Mouse (Mus musculus): Measurements from ENCODE around the gene Mt1. TPM values are rescaled to one million over a fixed set of nuclear protein-coding genes. Genes with fewer than 3 reads are reported as not detected.
A peak's percentile ranks its signal among the peaks of the same experiment; 100 is the strongest.
"Not testable (repeated sequence)": the region's sequence is repeated elsewhere in the genome, so short reads cannot be mapped to it uniquely, and the experiment has no call there.

The Mt1 gene
- polyA plus RNA-seq (2014; fragmentation: Nextera tagmentation; extraction: Ambion mirVana): 57.4 and 71.3 TPM in 2 replicates

DNA sequence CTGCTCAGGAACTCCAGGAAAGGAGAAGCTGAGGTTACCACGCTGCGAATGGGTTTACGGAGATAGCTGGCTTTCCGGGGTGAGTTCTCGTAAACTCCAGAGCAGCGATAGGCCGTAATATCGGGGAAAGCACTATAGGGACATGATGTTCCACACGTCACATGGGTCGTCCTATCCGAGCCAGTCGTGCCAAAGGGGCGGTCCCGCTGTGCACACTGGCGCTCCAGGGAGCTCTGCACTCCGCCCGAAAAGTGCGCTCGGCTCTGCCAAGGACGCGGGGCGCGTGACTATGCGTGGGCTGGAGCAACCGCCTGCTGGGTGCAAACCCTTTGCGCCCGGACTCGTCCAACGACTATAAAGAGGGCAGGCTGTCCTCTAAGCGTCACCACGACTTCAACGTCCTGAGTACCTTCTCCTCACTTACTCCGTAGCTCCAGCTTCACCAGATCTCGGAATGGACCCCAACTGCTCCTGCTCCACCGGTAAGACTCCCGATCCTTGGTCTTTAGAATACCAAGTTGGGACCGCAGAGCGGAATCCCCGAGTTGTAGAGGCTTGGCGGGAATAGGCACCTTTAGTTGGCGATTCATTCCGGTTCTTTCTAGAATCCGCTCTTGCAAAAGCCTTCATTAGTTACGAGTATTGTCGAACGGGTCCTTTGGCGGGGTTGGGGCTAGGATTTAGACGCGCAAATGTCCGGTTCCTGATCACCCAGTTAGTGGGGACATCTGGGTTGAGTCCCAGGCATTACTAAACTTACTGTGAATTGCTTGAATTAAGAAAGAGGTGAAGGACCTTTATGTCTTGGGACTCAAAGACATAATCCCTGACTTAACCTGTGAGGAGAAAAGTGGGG, at the start of gene Mt1:
Gene Mt1, plus strand, starts transcription at position 226 of the 856 bp plus-strand sequence.
- under 1% methylated on average over 50 of the region's 50 CpGs for WGBS
- peak within 1 kb of the TSS; percentile 30; the same call in 1 of the 2 replicates for H3K27ac ChIP-seq (ENCODE audit: low read depth)
- peak within 1 kb of the TSS; percentile 54 for H3K9ac ChIP-seq
- ATAC-seq (ENCODE audit: insufficient read depth) (peak; percentile 92), DNase-seq (peak; percentile 90)
- TF ChIP-seq CTCF (IDR thresholded peaks at IDR 0.05; ENCODE audit: low read depth): no peak
- H3K27me3 ChIP-seq (ENCODE audit: insufficient read depth, low read length): peaks cover 83% of the 10 kb centered on the region
- no peaks in the 10 kb centered on the region for H3K9me3 ChIP-seq (ENCODE audit: low read depth, low read length)
- H3K4me2 ChIP-seq: peak within 1 kb of the TSS; percentile 82
- no peaks in the 10 kb centered on the region for H3K36me3 ChIP-seq (ENCODE audit: insufficient read depth)
- H3K4me1 ChIP-seq (ENCODE audit: insufficient read depth): no peaks in the 10 kb centered on the region
- peak within 1 kb of the TSS; percentile 47 for H3K4me3 ChIP-seq (ENCODE audit: low read depth, low read length)

DNA sequence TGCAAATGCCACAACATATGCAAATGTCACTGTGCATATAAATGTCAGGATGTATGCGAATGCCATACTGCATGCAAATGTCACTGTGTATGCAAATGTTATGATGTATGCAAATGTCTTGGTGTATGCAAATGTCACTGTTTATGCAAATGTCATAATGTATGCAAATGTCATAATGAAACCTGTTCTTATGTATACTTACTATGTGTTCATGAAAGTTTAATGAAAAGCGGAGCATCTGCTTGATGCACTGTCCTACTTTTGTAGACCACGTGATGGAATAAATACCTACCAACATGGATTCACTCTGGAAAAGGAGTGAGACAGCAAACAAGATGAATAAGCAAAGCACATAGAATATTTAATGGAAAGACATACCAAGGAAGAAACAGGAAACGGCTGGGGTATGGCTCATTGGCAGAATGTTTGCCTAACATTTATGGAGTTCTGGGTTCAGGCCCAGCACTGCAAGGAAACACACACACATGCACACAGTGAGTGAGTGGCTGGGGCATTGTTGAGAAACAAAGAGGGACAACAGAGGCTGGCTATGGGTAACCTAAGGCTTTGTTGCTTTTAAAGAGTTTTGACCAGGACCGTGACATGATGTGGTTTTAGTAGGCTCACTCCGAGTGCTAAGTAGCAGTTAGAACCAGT, 49.6 kb upstream of the Mt1 start:
- ATAC-seq (ENCODE audit: insufficient read depth): no peak
- 85% methylated on average over 6 of the region's 6 CpGs for WGBS
- H3K27me3 ChIP-seq (ENCODE audit: insufficient read depth, low read length): no peaks in the 10 kb centered on the region

DNA sequence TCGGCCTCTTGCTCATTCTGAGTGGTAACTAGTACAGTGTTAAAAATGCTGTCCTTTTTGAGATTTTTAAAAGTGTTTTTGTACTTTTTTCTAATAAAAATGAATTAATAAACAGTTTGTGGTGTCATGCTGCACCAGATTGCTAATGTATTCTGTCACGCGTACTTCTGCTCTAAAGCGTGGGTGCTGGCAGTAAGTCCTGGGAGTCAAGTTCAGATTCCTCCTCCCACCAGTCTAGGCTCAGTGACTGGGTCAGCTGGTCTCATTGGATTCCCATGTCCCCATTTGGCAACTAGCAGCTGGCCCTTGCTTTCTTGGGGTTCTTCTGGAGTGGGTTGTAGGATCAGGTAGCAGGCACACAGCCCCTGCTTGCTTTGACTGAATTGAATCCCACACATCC, 48.8 kb upstream of the Mt1 start:
- H3K9ac ChIP-seq: no peak overlapping the region
- H3K27ac ChIP-seq (ENCODE audit: low read depth): no peak overlapping the region
- no peaks in the 10 kb centered on the region for H3K4me1 ChIP-seq (ENCODE audit: insufficient read depth)
- H3K4me3 ChIP-seq (ENCODE audit: low read depth, low read length): no peak overlapping the region
- no peak for DNase-seq
- no peak overlapping the region for H3K4me2 ChIP-seq
- TF ChIP-seq CTCF (IDR thresholded peaks at IDR 0.05; ENCODE audit: low read depth): no peak
- H3K27me3 ChIP-seq (ENCODE audit: insufficient read depth, low read length): no peaks in the 10 kb centered on the region
- no peaks in the 10 kb centered on the region for H3K9me3 ChIP-seq (ENCODE audit: low read depth, low read length)
- ATAC-seq (ENCODE audit: insufficient read depth): no peak
- no peaks in the 10 kb centered on the region for H3K36me3 ChIP-seq (ENCODE audit: insufficient read depth)
- 89% methylated on average over 4 of the region's 4 CpGs for WGBS

More for the DNA sequence above, 49.6 kb upstream of the Mt1 start:
- Histone ChIP-seq H3K4me1 (ENCODE audit: insufficient read depth) (no peaks in the 10 kb centered on the region), H3K9me3 (ENCODE audit: low read depth, low read length) (no peaks in the 10 kb centered on the region), H3K4me2 (no peak overlapping the region), H3K9ac (no peak overlapping the region), H3K4me3 (ENCODE audit: low read depth, low read length) (no peak overlapping the region), H3K27ac (ENCODE audit: low read depth) (no peak overlapping the region), H3K36me3 (ENCODE audit: insufficient read depth) (no peaks in the 10 kb centered on the region)
- no peak for DNase-seq
- TF ChIP-seq CTCF (IDR thresholded peaks at IDR 0.05; ENCODE audit: low read depth): no peak

DNA sequence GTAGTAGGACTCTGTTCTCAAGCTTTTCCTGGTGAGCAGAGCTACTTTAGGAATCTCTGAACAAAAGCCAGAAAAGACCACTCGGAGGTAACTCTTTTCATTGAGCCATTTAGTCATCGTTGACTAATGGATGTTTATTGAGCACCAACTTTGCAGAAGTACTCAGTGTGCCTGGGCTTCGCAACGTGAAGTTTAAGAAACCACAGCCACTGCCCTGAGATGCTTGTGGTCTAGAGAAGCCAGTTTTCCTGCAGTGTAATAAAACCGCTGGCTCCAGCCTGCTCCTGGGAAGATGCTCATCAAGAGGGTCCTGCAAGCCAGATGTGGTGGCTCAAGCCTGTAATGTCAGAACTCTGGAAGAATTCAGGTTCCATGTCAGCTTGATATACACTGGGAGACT, 46.8 kb upstream of the Mt1 start:
- no peak for TF ChIP-seq CTCF (IDR thresholded peaks at IDR 0.05; ENCODE audit: low read depth)
- WGBS: 72% methylated on average over 5 of the region's 5 CpGs
- Histone ChIP-seq H3K9ac (no peak overlapping the region), H3K4me1 (ENCODE audit: insufficient read depth) (no peaks in the 10 kb centered on the region), H3K9me3 (ENCODE audit: low read depth, low read length) (no peaks in the 10 kb centered on the region), H3K36me3 (ENCODE audit: insufficient read depth) (no peaks in the 10 kb centered on the region), H3K4me3 (ENCODE audit: low read depth, low read length) (no peak overlapping the region), H3K27me3 (ENCODE audit: insufficient read depth, low read length) (no peaks in the 10 kb centered on the region), H3K4me2 (no peak overlapping the region), H3K27ac (ENCODE audit: low read depth) (no peak overlapping the region)
- DNase-seq (no peak), ATAC-seq (ENCODE audit: insufficient read depth) (no peak)

DNA sequence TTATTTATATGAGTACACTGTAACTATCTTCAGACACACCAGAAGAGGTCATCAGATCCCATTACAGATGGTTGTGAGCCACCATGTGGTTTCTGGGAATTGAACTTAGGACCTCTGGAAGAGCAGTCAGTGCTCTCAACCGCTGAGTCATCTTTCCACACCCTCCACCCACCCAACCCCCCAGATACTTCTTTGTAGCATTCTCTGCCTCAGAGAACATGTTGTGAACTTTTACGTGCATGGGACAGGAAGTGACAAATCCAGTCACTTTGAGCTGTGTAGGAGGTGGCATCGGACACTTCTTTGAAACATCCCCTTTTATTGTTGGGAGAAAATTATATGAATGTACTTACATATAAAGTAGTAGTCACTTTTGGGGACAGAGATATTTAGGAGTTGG, 44.3 kb upstream of the Mt1 start:
- H3K4me2 ChIP-seq; H3K9ac ChIP-seq; DNase-seq; H3K9me3 ChIP-seq (ENCODE audit: low read depth, low read length); H3K4me3 ChIP-seq (ENCODE audit: low read depth, low read length); ATAC-seq (ENCODE audit: insufficient read depth); H3K27ac ChIP-seq (ENCODE audit: low read depth); H3K36me3 ChIP-seq (ENCODE audit: insufficient read depth); H3K4me1 ChIP-seq (ENCODE audit: insufficient read depth); H3K27me3 ChIP-seq (ENCODE audit: insufficient read depth, low read length): not testable (repeated sequence)
- WGBS: 47% methylated on average over 3 of the region's 3 CpGs

DNA sequence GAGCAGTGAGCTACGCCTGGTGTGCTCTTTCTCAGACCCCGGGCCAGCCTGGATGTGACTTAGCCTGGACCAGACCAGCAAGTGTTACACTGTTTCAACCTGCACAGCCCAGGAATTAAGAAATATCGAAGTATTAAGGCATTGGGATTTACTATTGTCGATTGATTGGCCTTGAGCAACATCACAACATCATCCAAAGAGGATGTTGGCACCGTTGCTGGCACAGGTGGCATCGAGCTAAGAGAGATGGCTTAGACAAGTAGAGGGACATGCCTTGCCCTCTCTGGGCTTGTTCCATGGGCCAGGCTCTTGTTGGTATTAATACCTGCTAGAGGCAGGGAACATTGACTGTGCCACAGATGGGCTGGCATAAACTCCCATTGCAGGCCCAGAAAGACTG, 43.3 kb upstream of the Mt1 start:
- no peaks in the 10 kb centered on the region for H3K27me3 ChIP-seq (ENCODE audit: insufficient read depth, low read length)
- TF ChIP-seq CTCF (IDR thresholded peaks at IDR 0.05; ENCODE audit: low read depth): no peak
- H3K36me3 ChIP-seq (ENCODE audit: insufficient read depth): no peaks in the 10 kb centered on the region
- no peak overlapping the region for H3K4me3 ChIP-seq (ENCODE audit: low read depth, low read length)
- ATAC-seq (ENCODE audit: insufficient read depth) (no peak), DNase-seq (no peak)
- H3K4me2 ChIP-seq: no peak overlapping the region
- no peaks in the 10 kb centered on the region for H3K9me3 ChIP-seq (ENCODE audit: low read depth, low read length)
- H3K27ac ChIP-seq (ENCODE audit: low read depth): no peak overlapping the region
- no peak overlapping the region for H3K9ac ChIP-seq
- 85% methylated on average over 6 of the region's 6 CpGs for WGBS
- no peaks in the 10 kb centered on the region for H3K4me1 ChIP-seq (ENCODE audit: insufficient read depth)

DNA sequence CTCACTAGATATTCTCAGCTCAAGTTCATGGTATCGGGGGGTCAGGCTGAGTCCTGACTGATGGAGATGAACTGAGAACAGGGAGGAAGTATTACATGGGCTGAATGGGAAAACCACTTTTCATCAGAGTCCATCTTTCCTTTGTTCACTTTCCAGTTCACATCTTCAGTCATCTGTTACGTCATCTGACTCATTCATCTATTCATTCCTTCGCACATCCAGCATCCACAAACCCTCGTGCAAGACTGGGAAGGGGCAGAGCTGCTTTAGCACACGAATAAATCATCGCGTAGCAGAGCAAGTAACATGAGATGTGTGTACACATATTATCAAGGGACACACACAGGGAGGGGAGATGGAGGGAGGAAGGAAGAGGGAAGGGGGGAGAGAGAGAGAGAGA, 42.7 kb upstream of the Mt1 start:
- no peak for DNase-seq
- 52% methylated on average over 7 of the region's 7 CpGs for WGBS
- H3K27me3 ChIP-seq (ENCODE audit: insufficient read depth, low read length): no peaks in the 10 kb centered on the region
- no peak for ATAC-seq (ENCODE audit: insufficient read depth)
- H3K36me3 ChIP-seq (ENCODE audit: insufficient read depth): no peaks in the 10 kb centered on the region
- H3K4me1 ChIP-seq (ENCODE audit: insufficient read depth): no peaks in the 10 kb centered on the region
- no peak overlapping the region for H3K4me3 ChIP-seq (ENCODE audit: low read depth, low read length)
- no peak for TF ChIP-seq CTCF (IDR thresholded peaks at IDR 0.05; ENCODE audit: low read depth)
- H3K27ac ChIP-seq (ENCODE audit: low read depth): no peak overlapping the region
- no peaks in the 10 kb centered on the region for H3K9me3 ChIP-seq (ENCODE audit: low read depth, low read length)
- no peak overlapping the region for H3K9ac ChIP-seq
- no peak overlapping the region for H3K4me2 ChIP-seq
